Mouse (Mus musculus): ENCODE results near the gene Lrrtm3. TPM values are rescaled to one million over a fixed set of nuclear protein-coding genes. Genes with fewer than 3 reads are reported as not detected.

Gene Lrrtm3
- polyA plus RNA-seq, 2 experiments, result 1.9 to 2.1 TPM

GRCm38 (mm10) chr10:63951481-63951880 is 138.6 kb downstream of the Lrrtm3 start:
- DNase-seq (ENCODE audit: low spot score), result no peak
- H3K4me1 ChIP-seq (ENCODE audit: control insufficient read depth, insufficient read depth, low read length), result 0 out of 2 replicates have a peak, but pooled peaks cover 2% of the 10 kb centered on the region
- H3K27me3 ChIP-seq (ENCODE audit: control insufficient read depth, insufficient read depth, low read length), result no peaks in the 10 kb centered on the region
- ATAC-seq (ENCODE audit: low FRiP score, low read depth), result no peak
- H3K4me2 ChIP-seq (replicated peaks; ENCODE audit: low read depth, low read length, severe bottlenecking), result no peak overlapping the region
- no peaks in the 10 kb centered on the region for H3K9me3 ChIP-seq (ENCODE audit: control insufficient read depth, low read length)
- 89% methylated on average over 1 of the region's 1 CpGs for WGBS
- H3K36me3 ChIP-seq (ENCODE audit: control insufficient read depth, insufficient read depth, low read length), result no peaks in the 10 kb centered on the region
- H3K9ac ChIP-seq (ENCODE audit: low read depth, low read length, severe bottlenecking), result no peak overlapping the region
- H3K27ac ChIP-seq (replicated peaks; ENCODE audit: low read depth, low read length), result no peak overlapping the region
- H3K4me3 ChIP-seq (replicated peaks; ENCODE audit: low read length), result no peak overlapping the region
- no peak for TF ChIP-seq POLR2A (IDR thresholded peaks at IDR 0.05; ENCODE audit: borderline replicate concordance, extremely low read depth, insufficient read depth, insufficient read length)

GRCm38 (mm10) chr10:63950867-63951266 is 139.2 kb downstream of the Lrrtm3 start:
- H3K27me3 ChIP-seq (ENCODE audit: control insufficient read depth, insufficient read depth, low read length), result no peaks in the 10 kb centered on the region
- H3K27ac ChIP-seq (replicated peaks; ENCODE audit: low read depth, low read length), result no peak overlapping the region; the same call in 1 of the 2 replicates
- ATAC-seq (ENCODE audit: low FRiP score, low read depth) (peak; percentile 64; the same call in 1 of the 2 replicates), DNase-seq (ENCODE audit: low spot score) (peak; percentile 15)
- no peak overlapping the region for H3K4me3 ChIP-seq (replicated peaks; ENCODE audit: low read length)
- H3K36me3 ChIP-seq (ENCODE audit: control insufficient read depth, insufficient read depth, low read length), result no peaks in the 10 kb centered on the region
- no peaks in the 10 kb centered on the region for H3K9me3 ChIP-seq (ENCODE audit: control insufficient read depth, low read length)
- H3K9ac ChIP-seq (ENCODE audit: low read depth, low read length, severe bottlenecking), result no peak overlapping the region
- TF ChIP-seq POLR2A (IDR thresholded peaks at IDR 0.05; ENCODE audit: borderline replicate concordance, extremely low read depth, insufficient read depth, insufficient read length), result no peak
- H3K4me1 ChIP-seq (ENCODE audit: control insufficient read depth, insufficient read depth, low read length), result 0 out of 2 replicates have a peak, but pooled peaks cover 2% of the 10 kb centered on the region
- no peak overlapping the region for H3K4me2 ChIP-seq (replicated peaks; ENCODE audit: low read depth, low read length, severe bottlenecking)
- WGBS, result 64% methylated on average over 8 of the region's 8 CpGs

- WGBS, result 74% methylated on average over 4 of the region's 4 CpGs
- ATAC-seq (ENCODE audit: low FRiP score, low read depth) (no peak), DNase-seq (ENCODE audit: low spot score) (no peak)
- H3K27me3 ChIP-seq (ENCODE audit: control insufficient read depth, insufficient read depth, low read length), result no peaks in the 10 kb centered on the region
- H3K27ac ChIP-seq (replicated peaks; ENCODE audit: low read depth, low read length), result no peak overlapping the region
- H3K4me2 ChIP-seq (replicated peaks; ENCODE audit: low read depth, low read length, severe bottlenecking), result no peak overlapping the region
- TF ChIP-seq POLR2A (IDR thresholded peaks at IDR 0.05; ENCODE audit: borderline replicate concordance, extremely low read depth, insufficient read depth, insufficient read length), result no peak
- H3K4me3 ChIP-seq (replicated peaks; ENCODE audit: low read length), result no peak overlapping the region
- 0 out of 2 replicates have a peak, but pooled peaks cover 4% of the 10 kb centered on the region for H3K4me1 ChIP-seq (ENCODE audit: control insufficient read depth, insufficient read depth, low read length)
- no peak overlapping the region for H3K9ac ChIP-seq (ENCODE audit: low read depth, low read length, severe bottlenecking)
- H3K36me3 ChIP-seq (ENCODE audit: control insufficient read depth, insufficient read depth, low read length), result no peaks in the 10 kb centered on the region
- no peaks in the 10 kb centered on the region for H3K9me3 ChIP-seq (ENCODE audit: control insufficient read depth, low read length)
Observed at GRCm38 (mm10) chr10:63947266-63947665, 142.8 kb downstream of the Lrrtm3 start.

- no peak for TF ChIP-seq POLR2A (IDR thresholded peaks at IDR 0.05; ENCODE audit: borderline replicate concordance, extremely low read depth, insufficient read depth, insufficient read length)
- no peak overlapping the region for H3K9ac ChIP-seq (ENCODE audit: low read depth, low read length, severe bottlenecking)
- H3K4me2 ChIP-seq (replicated peaks; ENCODE audit: low read depth, low read length, severe bottlenecking), result no peak overlapping the region
- no peaks in the 10 kb centered on the region for H3K36me3 ChIP-seq (ENCODE audit: control insufficient read depth, insufficient read depth, low read length)
- H3K27me3 ChIP-seq (ENCODE audit: control insufficient read depth, insufficient read depth, low read length), result no peaks in the 10 kb centered on the region
- H3K9me3 ChIP-seq (ENCODE audit: control insufficient read depth, low read length), result no peaks in the 10 kb centered on the region
- 0 out of 2 replicates have a peak, but pooled peaks cover 2% of the 10 kb centered on the region for H3K4me1 ChIP-seq (ENCODE audit: control insufficient read depth, insufficient read depth, low read length)
- no peak for ATAC-seq (ENCODE audit: low FRiP score, low read depth)
- no peak overlapping the region for H3K27ac ChIP-seq (replicated peaks; ENCODE audit: low read depth, low read length)
- 54% methylated on average over 3 of the region's 3 CpGs for WGBS
- H3K4me3 ChIP-seq (replicated peaks; ENCODE audit: low read length), result no peak overlapping the region
- DNase-seq (ENCODE audit: low spot score), result peak; percentile 17
Observed at GRCm38 (mm10) chr10:63945534-63945933, 144.5 kb downstream of the Lrrtm3 start.

- ATAC-seq (ENCODE audit: low FRiP score, low read depth), result no peak
- no peaks in the 10 kb centered on the region for H3K36me3 ChIP-seq (ENCODE audit: control insufficient read depth, insufficient read depth, low read length)
- 76% methylated on average over 5 of the region's 5 CpGs for WGBS
- DNase-seq (ENCODE audit: low spot score), result no peak
- no peaks in the 10 kb centered on the region for H3K27me3 ChIP-seq (ENCODE audit: control insufficient read depth, insufficient read depth, low read length)
- H3K27ac ChIP-seq (replicated peaks; ENCODE audit: low read depth, low read length), result no peak overlapping the region
- no peak overlapping the region for H3K4me3 ChIP-seq (replicated peaks; ENCODE audit: low read length)
- no peak for TF ChIP-seq POLR2A (IDR thresholded peaks at IDR 0.05; ENCODE audit: borderline replicate concordance, extremely low read depth, insufficient read depth, insufficient read length)
- no peaks in the 10 kb centered on the region for H3K9me3 ChIP-seq (ENCODE audit: control insufficient read depth, low read length)
- no peak overlapping the region for H3K4me2 ChIP-seq (replicated peaks; ENCODE audit: low read depth, low read length, severe bottlenecking)
- H3K4me1 ChIP-seq (ENCODE audit: control insufficient read depth, insufficient read depth, low read length), result no peaks in the 10 kb centered on the region
- no peak overlapping the region for H3K9ac ChIP-seq (ENCODE audit: low read depth, low read length, severe bottlenecking)
Observed at GRCm38 (mm10) chr10:63933946-63934345, 156.1 kb downstream of the Lrrtm3 start.

- TF ChIP-seq POLR2A (IDR thresholded peaks at IDR 0.05; ENCODE audit: borderline replicate concordance, extremely low read depth, insufficient read depth, insufficient read length), result no peak
- H3K27ac ChIP-seq (replicated peaks; ENCODE audit: low read depth, low read length), result no peak within 1 kb of the TSS
- no peaks in the 10 kb centered on the region for H3K27me3 ChIP-seq (ENCODE audit: control insufficient read depth, insufficient read depth, low read length)
- H3K9ac ChIP-seq (ENCODE audit: low read depth, low read length, severe bottlenecking), result no peak within 1 kb of the TSS
- ATAC-seq (ENCODE audit: low FRiP score, low read depth), result no peak
- no peak within 1 kb of the TSS for H3K4me2 ChIP-seq (replicated peaks; ENCODE audit: low read depth, low read length, severe bottlenecking)
- no peak for DNase-seq (ENCODE audit: low spot score)
- H3K4me3 ChIP-seq (replicated peaks; ENCODE audit: low read length), result no peak within 1 kb of the TSS
- no peaks in the 10 kb centered on the region for H3K4me1 ChIP-seq (ENCODE audit: control insufficient read depth, insufficient read depth, low read length)
- H3K36me3 ChIP-seq (ENCODE audit: control insufficient read depth, insufficient read depth, low read length), result no peaks in the 10 kb centered on the region
- no peaks in the 10 kb centered on the region for H3K9me3 ChIP-seq (ENCODE audit: control insufficient read depth, low read length)
Observed at GRCm38 (mm10) chr10:63927334-63927733, 162.7 kb downstream of the Lrrtm3 start, which contains the start of gene Gm10118. Gene Gm10118 (minus strand): TSS chr10:63927434.

Data from limb, embryonic 14.5 days (tissue).